Mouse (Mus musculus) stomach, embryonic 14.5 days (tissue): ENCODE results near the gene Gm9507. TPM values are rescaled to one million over a fixed set of nuclear protein-coding genes. Genes with fewer than 3 reads are reported as not detected.

Experiments used
- ATAC-seq: fragments of 200-750 bp; cut with Nextera tagmentation; 2 replicates; pipeline ENCODE4 v1.8.0; 2017; ENCODE audit warnings: low read depth, moderate TSS enrichment; ENCODE audit not compliant: insufficient number of reproducible peaks, insufficient read depth, low FRiP score
- H3K27ac ChIP-seq: fragments of 300-500 bp; sonication (generic); 2 replicates; pipeline ENCODE4 v1.5.1; 2014; ENCODE audit warnings: mild to moderate bottlenecking, low read length, moderate library complexity, mixed read lengths
- H3K27me3 ChIP-seq: fragments of 300-500 bp; sonication (generic); 2 replicates; pipeline ENCODE4 v1.6.1; 2014; ENCODE audit warnings: low read length, control low read depth, mixed read lengths; ENCODE audit not compliant: control insufficient read depth, insufficient read depth
- H3K36me3 ChIP-seq: fragments of 300-500 bp; sonication (generic); 2 replicates; pipeline ENCODE4 v1.6.1; 2014; ENCODE audit warnings: mild to moderate bottlenecking, control low read depth, low read length, moderate library complexity, mixed read lengths; ENCODE audit not compliant: control insufficient read depth, insufficient read depth
- H3K4me1 ChIP-seq: fragments of 300-500 bp; sonication (generic); 2 replicates; pipeline ENCODE4 v1.6.1; 2014; ENCODE audit warnings: low read length, control low read depth, mixed read lengths; ENCODE audit not compliant: control insufficient read depth, insufficient read depth
- H3K4me2 ChIP-seq: fragments of 300-500 bp; sonication (generic); replicated peaks from 2 replicates; pipeline ENCODE4 v1.6.1; 2014; ENCODE audit warnings: low read depth, low read length, control low read depth
- H3K4me3 ChIP-seq: fragments of 300-500 bp; sonication (generic); 2 replicates; pipeline ENCODE4 v1.5.1; 2014; ENCODE audit warnings: low read depth, low read length, control low read depth
- H3K9ac ChIP-seq: fragments of 300-500 bp; sonication (generic); replicated peaks from 2 replicates; pipeline ENCODE4 v1.6.1; 2014; ENCODE audit warnings: low read depth, mild to moderate bottlenecking, control low read depth, low read length, moderate library complexity, mixed read lengths
- H3K9me3 ChIP-seq: fragments of 300-500 bp; sonication (generic); 2 replicates; pipeline ENCODE4 v1.6.1; 2016; ENCODE audit warnings: low read depth, low read length, control low read depth; ENCODE audit not compliant: control insufficient read depth
- WGBS: fragments of 180-500 bp; shearing (Covaris S2); extraction: QIAGEN DNeasy Blood & Tissue Kit; methylation state at CpG from one replicate; pipeline ENCODE4 v1.1.7; 2014; 5-methylcytosine and 5-hydroxymethylcytosine counted together
- polyA plus RNA-seq: library from polyadenylated mRNA; unstranded; fragments of >200 nt; fragmentation: Nextera tagmentation; extraction: Ambion mirVana; gene quantifications from 2 replicates; pipeline ENCODE4 v1.2.1, GENCODE M21; 2014

Gm9507 gene
- polyA plus RNA-seq: not detected in 2 replicates

GRCm38 (mm10) chr10:77811743-77812142, at the start of gene Gm9507:
Gene Gm9507, minus strand, starts transcription at chr10:77811843.
- no peaks in the 10 kb centered on the region for H3K36me3 ChIP-seq
- H3K4me1 ChIP-seq: no peaks in the 10 kb centered on the region
- ATAC-seq: no peak
- H3K4me2 ChIP-seq: no peak within 1 kb of the TSS
- H3K9me3 ChIP-seq: no peaks in the 10 kb centered on the region
- no peak within 1 kb of the TSS for H3K4me3 ChIP-seq
- WGBS: 66% methylated on average over 5 of the region's 5 CpGs
- H3K27me3 ChIP-seq: no peaks in the 10 kb centered on the region
- no peak within 1 kb of the TSS for H3K27ac ChIP-seq
- no peak within 1 kb of the TSS for H3K9ac ChIP-seq

GRCm38 (mm10) chr10:77852559-77852958, 40.9 kb upstream of the Gm9507 start, which contains the start of gene Gm10318:
Gene Gm10318, plus strand, starts transcription at chr10:77852859.
- 63% methylated on average over 9 of the region's 9 CpGs for WGBS
- Histone ChIP-seq H3K36me3 (no peaks in the 10 kb centered on the region), H3K27ac (no peak within 1 kb of the TSS), H3K4me1 (no peaks in the 10 kb centered on the region), H3K4me2 (no peak within 1 kb of the TSS), H3K9ac (no peak within 1 kb of the TSS), H3K9me3 (no peaks in the 10 kb centered on the region), H3K4me3 (no peak within 1 kb of the TSS), H3K27me3 (no peaks in the 10 kb centered on the region)
- no peak for ATAC-seq

- WGBS: 85% methylated on average over 2 of the region's 2 CpGs
- no peaks in the 10 kb centered on the region for H3K4me1 ChIP-seq
- H3K4me3 ChIP-seq: no peak overlapping the region
- H3K27ac ChIP-seq: no peak overlapping the region
- H3K27me3 ChIP-seq: no peaks in the 10 kb centered on the region
- no peak for ATAC-seq
- peaks cover 6% of the 10 kb centered on the region; the same call in 1 of the 2 replicates for H3K9me3 ChIP-seq
- no peaks in the 10 kb centered on the region for H3K36me3 ChIP-seq
- H3K9ac ChIP-seq: no peak overlapping the region
- no peak overlapping the region for H3K4me2 ChIP-seq
These were observed 35.9 kb upstream of the Gm9507 start for GRCm38 (mm10) chr10:77847538-77847937.

DNA sequence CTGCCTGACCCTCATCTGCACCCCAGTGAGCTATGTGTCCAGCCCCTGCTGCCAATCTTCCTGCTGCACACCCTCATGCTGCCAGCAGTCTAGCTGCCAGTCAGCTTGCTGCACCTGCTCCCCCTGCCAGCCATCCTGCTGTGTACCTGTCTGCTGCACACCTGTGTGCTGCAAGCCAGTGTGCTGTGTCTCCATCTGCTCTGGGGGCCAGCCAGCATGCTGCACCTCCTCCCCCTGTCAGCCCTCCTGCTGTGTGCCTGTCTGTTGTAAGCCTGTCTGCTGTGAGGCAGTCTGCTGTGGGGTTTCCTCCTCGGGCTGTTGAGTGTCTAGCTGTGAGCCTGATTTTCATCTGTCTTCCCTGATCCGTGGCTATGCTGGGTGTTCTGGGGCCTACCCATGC, 35.3 kb upstream of the Gm9507 start:
- ATAC-seq: no peak
- no peak overlapping the region for H3K4me3 ChIP-seq

DNA sequence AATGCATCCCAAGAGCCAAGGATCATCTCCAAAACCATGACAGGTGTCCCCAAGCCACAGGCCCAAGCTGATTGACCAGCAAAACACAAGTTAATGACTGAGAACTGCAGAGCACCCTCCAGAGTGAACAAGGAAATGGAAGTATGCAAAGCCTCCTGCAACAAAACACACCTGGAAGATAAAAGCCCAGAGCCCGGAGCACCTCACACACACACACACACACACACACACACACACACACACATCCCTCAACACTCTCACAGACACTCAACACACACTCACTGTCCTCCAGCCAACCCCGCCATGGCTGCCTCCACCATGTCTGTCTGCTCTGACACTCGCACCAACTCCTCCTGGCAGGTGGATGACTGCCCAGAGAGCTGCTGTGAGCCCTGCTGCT, 34.9 kb upstream of the Gm9507 start, which contains the start of gene Gm36176:
TSS of gene Gm36176 (plus strand) at position 301 of the 400 bp plus-strand sequence.
- WGBS: 61% methylated on average over 3 of the region's 3 CpGs
- H3K9me3 ChIP-seq: peaks cover 6% of the 10 kb centered on the region; the same call in 1 of the 2 replicates
- no peak within 1 kb of the TSS for H3K4me2 ChIP-seq
- no peaks in the 10 kb centered on the region for H3K27me3 ChIP-seq
- no peaks in the 10 kb centered on the region for H3K4me1 ChIP-seq
- no peak for ATAC-seq
- H3K4me3 ChIP-seq: no peak within 1 kb of the TSS
- no peak within 1 kb of the TSS for H3K9ac ChIP-seq
- H3K27ac ChIP-seq: no peak within 1 kb of the TSS
- H3K36me3 ChIP-seq: no peaks in the 10 kb centered on the region

More for the DNA sequence above, 35.3 kb upstream of the Gm9507 start:
- H3K4me1 ChIP-seq: no peaks in the 10 kb centered on the region
- no peaks in the 10 kb centered on the region for H3K36me3 ChIP-seq
- H3K9me3 ChIP-seq: peaks cover 6% of the 10 kb centered on the region; the same call in 1 of the 2 replicates
- H3K27ac ChIP-seq: no peak overlapping the region
- no peaks in the 10 kb centered on the region for H3K27me3 ChIP-seq
- WGBS: 35% methylated on average over 2 of the region's 2 CpGs
- H3K4me2 ChIP-seq: no peak overlapping the region
- H3K9ac ChIP-seq: no peak overlapping the region

DNA sequence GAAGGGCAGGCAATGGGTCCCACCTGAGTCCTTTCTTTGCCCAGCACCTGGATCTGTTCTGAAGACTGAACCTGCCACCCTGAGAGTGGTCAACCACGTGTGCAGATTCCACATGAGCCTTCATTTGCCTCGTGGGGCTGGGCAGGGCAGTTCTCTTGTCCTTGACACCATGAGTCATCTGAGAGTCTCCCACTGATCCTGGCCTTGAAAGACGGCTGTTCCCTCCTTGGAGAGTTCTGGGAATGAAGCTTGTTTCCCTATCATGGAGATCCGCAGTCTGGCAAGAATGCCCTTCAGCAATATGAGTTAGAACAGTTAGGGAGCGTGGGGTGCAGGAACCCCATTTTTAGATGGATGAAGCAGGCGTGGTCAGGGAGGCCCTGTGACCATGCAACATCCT, 27.4 kb upstream of the Gm9507 start:
- Histone ChIP-seq H3K27me3 (no peaks in the 10 kb centered on the region), H3K36me3 (no peaks in the 10 kb centered on the region), H3K4me3 (no peak overlapping the region), H3K9me3 (peaks cover 6% of the 10 kb centered on the region; the same call in 1 of the 2 replicates), H3K27ac (no peak overlapping the region), H3K4me2 (no peak overlapping the region), H3K4me1 (no peaks in the 10 kb centered on the region), H3K9ac (no peak overlapping the region)
- ATAC-seq: no peak
- WGBS: 79% methylated on average over 6 of the region's 6 CpGs

- H3K27me3 ChIP-seq: no peaks in the 10 kb centered on the region
- no peak for ATAC-seq
These were observed 24.0 kb upstream of the Gm9507 start, which contains the start of gene Krtap10-10 for GRCm38 (mm10) chr10:77835647-77836046. Gene Krtap10-10, plus strand, starts transcription at chr10:77835947.

DNA sequence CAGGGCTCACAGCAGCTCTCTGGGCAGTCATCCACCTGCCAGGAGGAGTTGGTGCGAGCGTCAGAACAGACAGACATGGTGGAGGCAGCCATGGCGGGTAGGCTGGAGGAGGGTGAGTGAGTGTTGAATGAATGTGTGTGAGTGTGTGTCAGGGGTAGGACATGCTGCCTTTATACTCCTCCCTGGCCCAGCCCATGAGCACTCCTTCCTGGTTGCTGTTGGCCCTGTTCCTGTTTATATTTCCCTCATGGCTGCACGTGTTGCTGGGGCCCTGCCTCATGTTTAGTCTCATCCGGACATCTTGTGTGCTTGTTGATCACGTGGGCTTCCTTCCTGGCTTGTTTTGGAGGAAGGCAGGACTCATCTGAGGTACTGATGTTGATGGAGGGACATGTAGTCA, 15.3 kb upstream of the Gm9507 start, which contains the start of gene Krtap10-4:
TSS of gene Krtap10-4 (minus strand) at position 145 of the 400 bp plus-strand sequence.
- H3K27me3 ChIP-seq: no peaks in the 10 kb centered on the region
- WGBS: 69% methylated on average over 6 of the region's 6 CpGs
- no peaks in the 10 kb centered on the region for H3K36me3 ChIP-seq
- no peak within 1 kb of the TSS for H3K27ac ChIP-seq
- H3K4me2 ChIP-seq: no peak within 1 kb of the TSS
- H3K4me1 ChIP-seq: no peaks in the 10 kb centered on the region
- no peak within 1 kb of the TSS for H3K4me3 ChIP-seq
- H3K9me3 ChIP-seq: 0 out of 2 replicates have a peak, but pooled peaks cover 2% of the 10 kb centered on the region
- no peak within 1 kb of the TSS for H3K9ac ChIP-seq
- no peak for ATAC-seq

More at GRCm38 (mm10) chr10:77835647-77836046, 24.0 kb upstream of the Gm9507 start, which contains the start of gene Krtap10-10:
- Histone ChIP-seq H3K9me3 (no peaks in the 10 kb centered on the region), H3K36me3 (no peaks in the 10 kb centered on the region), H3K4me3 (no peak within 1 kb of the TSS), H3K27ac (no peak within 1 kb of the TSS), H3K9ac (no peak within 1 kb of the TSS), H3K4me1 (no peaks in the 10 kb centered on the region), H3K4me2 (no peak within 1 kb of the TSS)
- 60% methylated on average over 9 of the region's 9 CpGs for WGBS

DNA sequence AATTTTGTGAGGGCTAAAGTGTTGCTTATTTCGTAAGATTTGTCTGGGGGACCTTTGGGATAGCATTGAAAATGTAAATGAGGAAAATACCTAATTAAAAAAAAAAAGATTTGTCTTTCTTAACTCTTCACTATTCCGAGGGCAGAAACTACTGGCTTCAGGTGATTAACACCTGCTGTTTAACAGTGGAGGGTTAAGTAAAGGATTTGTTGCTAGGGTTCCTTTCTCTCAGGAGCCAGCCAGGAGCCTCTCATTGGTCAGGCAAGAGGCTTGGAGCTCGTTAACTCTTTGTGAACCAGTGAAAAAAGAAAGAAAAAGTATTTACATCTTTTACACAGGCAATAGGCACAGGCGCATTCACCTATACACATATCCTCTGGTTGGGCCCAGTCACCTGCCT, 7.6 kb upstream of the Gm9507 start:
- 27% methylated on average over 4 of the region's 4 CpGs for WGBS

More for the DNA sequence above, 7.6 kb upstream of the Gm9507 start:
- ATAC-seq: no peak
- H3K36me3 ChIP-seq: no peaks in the 10 kb centered on the region
- 0 out of 2 replicates have a peak, but pooled peaks cover 2% of the 10 kb centered on the region for H3K9me3 ChIP-seq
- no peak overlapping the region for H3K4me2 ChIP-seq
- H3K9ac ChIP-seq: no peak overlapping the region
- H3K27ac ChIP-seq: no peak overlapping the region
- H3K4me3 ChIP-seq: no peak overlapping the region
- no peaks in the 10 kb centered on the region for H3K4me1 ChIP-seq
- no peaks in the 10 kb centered on the region for H3K27me3 ChIP-seq
